Mouse (Mus musculus) CH12.LX (cell line): ENCODE data around the gene Bcor. TPM values are rescaled to one million over a fixed set of nuclear protein-coding genes. Genes with fewer than 3 reads are reported as not detected.

ENCODE experiments used
- DNase-seq: peaks from one replicate; pipeline ENCODE4 v3.0.0-alpha.2; 2013; ENCODE audit errors: extremely low read depth
- H3K27ac ChIP-seq: 2 replicates; pipeline ENCODE4 v1.5.1; 2012; ENCODE audit warnings: low read depth, mild to moderate bottlenecking, control low read depth, moderate library complexity; ENCODE audit not compliant: insufficient read depth
- H3K27me3 ChIP-seq: replicated peaks from 2 replicates; pipeline ENCODE3; 2012; ENCODE audit warnings: inconsistent platforms
- H3K36me3 ChIP-seq, 2 experiments: replicated peaks in 1 of 2; 2 replicates each; pipeline versions ENCODE3 to v1.6.1; 2012; ENCODE audit warnings: inconsistent platforms in 1 of 2, low read length in 1 of 2, mild to moderate bottlenecking in 1 of 2, mixed read lengths in 1 of 2, moderate library complexity in 1 of 2; ENCODE audit not compliant: control insufficient read depth in 1 of 2, insufficient read depth in 1 of 2
- H3K4me1 ChIP-seq, 2 experiments: 2 replicates each; pipeline ENCODE4 v1.6.1; 2012; ENCODE audit warnings: inconsistent platforms in 1 of 2, moderate library complexity in 1 of 2; ENCODE audit not compliant: insufficient read depth in 2 of 2, control insufficient read depth in 1 of 2
- H3K4me2 ChIP-seq: 2 replicates; pipeline ENCODE4 v1.6.1; 2012; ENCODE audit warnings: low read depth, mild to moderate bottlenecking, control low read depth; ENCODE audit not compliant: poor library complexity, insufficient read depth, severe bottlenecking
- H3K4me3 ChIP-seq, 3 experiments: fragments of 150-350 bp in 1 of 3; sonication (generic) in 1 of 3; replicated peaks in 1 of 3; 2 replicates each; pipeline versions ENCODE3 to v1.5.1; 2011 to 2012; ENCODE audit warnings: low read depth in 2 of 3, low read length in 2 of 3, mild to moderate bottlenecking in 2 of 3, moderate library complexity in 2 of 3, control low read depth in 1 of 3, improper control_type of control experiment in 1 of 3, inconsistent platforms in 1 of 3, mixed read lengths in 1 of 3; ENCODE audit not compliant: poor library complexity in 1 of 3
- H3K79me2 ChIP-seq: replicated peaks from 2 replicates; pipeline ENCODE4 v1.6.1; 2012; ENCODE audit warnings: mild to moderate bottlenecking, moderate library complexity; ENCODE audit not compliant: control insufficient read depth, poor library complexity, insufficient read depth, severe bottlenecking; ENCODE audit errors: extremely low read depth
- H3K9ac ChIP-seq: 2 replicates; pipeline ENCODE4 v1.6.1; 2012; ENCODE audit warnings: low read depth, mild to moderate bottlenecking, control low read depth, moderate library complexity; ENCODE audit not compliant: insufficient read depth
- H3K9me3 ChIP-seq: replicated peaks from 2 replicates; pipeline ENCODE3; 2012; ENCODE audit warnings: low read length, inconsistent platforms, mixed read lengths
- CHD2 ChIP-seq: IDR thresholded peaks from 2 replicates; pipeline ENCODE4 v1.6.1; 2011; ENCODE audit warnings: low read length, improper control_type of control experiment
- CTCF ChIP-seq, 2 experiments: IDR thresholded peaks in 1 of 2; conservative IDR thresholded peaks in 1 of 2; 2 replicates each; pipeline ENCODE4 v1.5.1; 2011 to 2012; ENCODE audit warnings: low read depth in 2 of 2, low read length in 2 of 2, improper control_type of control experiment in 1 of 2, inconsistent platforms in 1 of 2, mild to moderate bottlenecking in 1 of 2, moderate library complexity in 1 of 2
- GABPA ChIP-seq: IDR thresholded peaks from 2 replicates; pipeline ENCODE4 v1.6.1; 2012; ENCODE audit warnings: low read depth, low read length, improper control_type of control experiment, inconsistent platforms; ENCODE audit not compliant: insufficient replicate concordance
- IRF4 ChIP-seq: IDR thresholded peaks from 2 replicates; pipeline ENCODE4 v1.6.1; 2014; ENCODE audit warnings: low read depth, mild to moderate bottlenecking, inconsistent platforms, low read length, improper control_type of control experiment
- JUN ChIP-seq: IDR thresholded peaks from 2 replicates; pipeline ENCODE4 v1.6.1; 2011; ENCODE audit warnings: low read depth, mild to moderate bottlenecking, low read length, improper control_type of control experiment, moderate library complexity; ENCODE audit not compliant: insufficient read depth
- JUND ChIP-seq: conservative IDR thresholded peaks from 2 replicates; pipeline ENCODE4 v1.6.1; 2011; ENCODE audit warnings: low read depth, low read length, improper control_type of control experiment
- MEF2A ChIP-seq: IDR thresholded peaks from 2 replicates; pipeline ENCODE4 v1.6.1; 2014; ENCODE audit warnings: low read depth, mild to moderate bottlenecking, inconsistent platforms, low read length, improper control_type of control experiment, borderline replicate concordance
- MXI1 ChIP-seq: IDR thresholded peaks from 2 replicates; pipeline ENCODE4 v1.6.1; 2011; ENCODE audit warnings: mild to moderate bottlenecking, low read depth, low read length, improper control_type of control experiment
- MYC ChIP-seq: IDR thresholded peaks from 2 replicates; pipeline ENCODE4 v1.6.1; 2011; ENCODE audit warnings: low read depth, mild to moderate bottlenecking, improper control_type of control experiment, low read length
- NRF1 ChIP-seq: IDR thresholded peaks from 2 replicates; pipeline ENCODE4 v1.6.1; 2014; ENCODE audit warnings: low read depth, mild to moderate bottlenecking, inconsistent platforms, low read length, improper control_type of control experiment, moderate library complexity
- POLR2AphosphoS2 ChIP-seq: IDR thresholded peaks from 2 replicates; pipeline ENCODE4 v1.6.1; 2011; ENCODE audit warnings: low read depth, low read length, improper control_type of control experiment
- RCOR1 ChIP-seq: conservative IDR thresholded peaks from 2 replicates; pipeline ENCODE4 v1.6.1; 2012; ENCODE audit warnings: low read depth, mild to moderate bottlenecking, inconsistent platforms, low read length, improper control_type of control experiment
- TBP ChIP-seq: conservative IDR thresholded peaks from 2 replicates; pipeline ENCODE4 v1.6.1; 2011; ENCODE audit warnings: low read depth, low read length, improper control_type of control experiment
- ZC3H11A ChIP-seq: IDR thresholded peaks from 2 replicates; pipeline ENCODE4 v1.6.1; 2012; ENCODE audit warnings: low read depth, mild to moderate bottlenecking, inconsistent platforms, low read length, improper control_type of control experiment
- ZKSCAN1 ChIP-seq: IDR thresholded peaks from 2 replicates; pipeline ENCODE4 v1.6.1; 2012; ENCODE audit warnings: low read depth, inconsistent platforms, low read length, improper control_type of control experiment, borderline replicate concordance
- ZNF384 ChIP-seq: IDR thresholded peaks from 2 replicates; pipeline ENCODE4 v1.6.1; 2012; ENCODE audit warnings: low read depth, low read length, improper control_type of control experiment, inconsistent platforms
- dilution Hi-C: fragments of 300-500 bp; cut with MboI; formaldehyde crosslinking; loops from 2 replicates; pipeline ENCODE4 v1.14.3; 2020; ENCODE audit warnings: low sequenced_read_pairs; ENCODE audit not compliant: extremely low pct_unique_long_range_greater_than_20kb, extremely low pct_ligation_motif_present
- in situ Hi-C: fragments of 300-500 bp; cut with MboI; formaldehyde crosslinking; loops from 3 replicates; pipeline ENCODE4 v1.14.3; 2019; ENCODE audit warnings: low sequenced_read_pairs, low pct_ligation_motif_present, low pct_unique_long_range_greater_than_20kb, mixed read lengths
- polyA plus RNA-seq: library from polyadenylated mRNA; unstranded; fragments of >175 nt; gene quantifications from 2 replicates; pipeline ENCODE4 v1.2.1, GENCODE M21; 2012; ENCODE audit warnings: low read depth; ENCODE audit not compliant: insufficient read length
- total RNA-seq, 2 experiments: library from RNA; depleted of rRNA; stranded (reverse); fragments of 300-350 nt in 1 of 2; fragments of >200 nt in 1 of 2; gene quantifications; 2 replicates each; pipeline ENCODE4 v1.2.3; 2012 to 2014

The Bcor gene
- total and polyA plus RNA-seq, 3 experiments, result 14.3 to 41.1 (median 33.8) TPM

DNA sequence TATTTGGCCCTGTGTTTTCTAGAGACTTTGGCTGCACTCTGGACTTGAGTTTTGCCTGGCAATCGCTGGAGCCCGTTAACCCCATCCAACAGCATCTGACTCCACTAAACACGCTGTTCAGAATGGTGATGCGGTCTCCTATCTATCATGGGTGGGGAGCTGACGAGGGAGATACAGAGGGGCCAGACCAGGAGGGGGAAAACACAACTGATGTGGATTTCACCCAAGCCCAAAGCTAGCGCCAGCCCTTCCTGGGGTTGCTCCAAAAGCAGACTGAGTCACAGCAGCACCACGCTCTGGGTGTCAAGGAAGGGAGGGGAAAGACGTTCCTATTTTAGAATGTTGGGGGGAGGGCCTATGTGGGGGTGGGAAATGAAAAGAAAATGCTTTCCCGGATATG, 94.4 kb downstream of the Bcor start:
- DNase-seq, result no peak
- in situ Hi-C loops, result no loop called here
- no peak for TF ChIP-seq MEF2A
- no peak for TF ChIP-seq ZKSCAN1
- no peak for TF ChIP-seq CTCF (conservative IDR thresholded peaks at IDR 0.05 in 1 of 2, IDR thresholded peaks at IDR 0.05 in 1 of 2; ENCODE audit: low read depth in 2 of 2, low read length in 2 of 2)
- TF ChIP-seq JUND, result no peak
- no peak for TF ChIP-seq RCOR1
- no peak for TF ChIP-seq MXI1
- no peak for TF ChIP-seq JUN
- no peak for TF ChIP-seq NRF1
- TF ChIP-seq IRF4, result no peak
- no peak for TF ChIP-seq MYC
- TF ChIP-seq POLR2AphosphoS2, result no peak

DNA sequence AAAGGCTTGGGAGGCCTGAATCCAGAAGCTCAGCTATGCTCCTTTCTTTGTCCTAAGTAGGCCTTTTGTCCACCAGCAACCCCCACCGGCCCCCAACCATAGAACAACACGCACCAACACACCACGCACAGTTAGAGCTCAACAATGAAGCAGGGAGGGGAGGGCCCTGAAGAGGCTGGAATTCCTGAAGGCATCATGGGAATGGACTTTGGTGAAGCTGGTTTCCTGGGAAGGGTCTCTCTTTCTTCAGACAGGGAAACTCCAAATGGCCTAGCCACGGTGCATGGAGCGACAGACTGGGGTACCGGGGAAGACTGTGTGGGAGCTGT, 97.3 kb downstream of the Bcor start:
- no peak overlapping the region; the same call in 1 of the 2 replicates for H3K27ac ChIP-seq
- TF ChIP-seq CHD2 (no peak), ZNF384 (no peak), ZC3H11A (no peak), POLR2AphosphoS2 (no peak), GABPA (no peak), TBP (no peak)
- H3K4me1 ChIP-seq, result peaks cover 39 to 68% of the 10 kb centered on the region in 2 experiments
- no peaks in the 10 kb centered on the region for H3K27me3 ChIP-seq
- in situ Hi-C loops, result no loop called here
- no peak for DNase-seq
- no peaks in the 10 kb centered on the region for H3K9me3 ChIP-seq
- no peak overlapping the region for H3K9ac ChIP-seq
- peaks cover 93% of the 10 kb centered on the region for H3K79me2 ChIP-seq
- H3K36me3 ChIP-seq, result peaks cover 25 to 43% of the 10 kb centered on the region in 2 experiments
- dilution Hi-C loops, result no loop called here
- no peak overlapping the region for H3K4me3 ChIP-seq
- H3K4me2 ChIP-seq, result no peak overlapping the region

More for the DNA sequence above, 94.4 kb downstream of the Bcor start:
- Histone ChIP-seq H3K27me3 (no peaks in the 10 kb centered on the region), H3K79me2 (peaks cover 98% of the 10 kb centered on the region), H3K36me3 (peaks cover 8 to 25% of the 10 kb centered on the region in 2 experiments), H3K4me2 (no peak overlapping the region), H3K4me3 (no peak overlapping the region), H3K9me3 (no peaks in the 10 kb centered on the region), H3K4me1 (peaks cover 33 to 50% of the 10 kb centered on the region in 2 experiments), H3K27ac (no peak overlapping the region), H3K9ac (no peak overlapping the region)
- dilution Hi-C loops, result no loop called here
